Mouse (Mus musculus): ENCODE measurements around the gene Emc3.

Gene Emc3

DNA sequence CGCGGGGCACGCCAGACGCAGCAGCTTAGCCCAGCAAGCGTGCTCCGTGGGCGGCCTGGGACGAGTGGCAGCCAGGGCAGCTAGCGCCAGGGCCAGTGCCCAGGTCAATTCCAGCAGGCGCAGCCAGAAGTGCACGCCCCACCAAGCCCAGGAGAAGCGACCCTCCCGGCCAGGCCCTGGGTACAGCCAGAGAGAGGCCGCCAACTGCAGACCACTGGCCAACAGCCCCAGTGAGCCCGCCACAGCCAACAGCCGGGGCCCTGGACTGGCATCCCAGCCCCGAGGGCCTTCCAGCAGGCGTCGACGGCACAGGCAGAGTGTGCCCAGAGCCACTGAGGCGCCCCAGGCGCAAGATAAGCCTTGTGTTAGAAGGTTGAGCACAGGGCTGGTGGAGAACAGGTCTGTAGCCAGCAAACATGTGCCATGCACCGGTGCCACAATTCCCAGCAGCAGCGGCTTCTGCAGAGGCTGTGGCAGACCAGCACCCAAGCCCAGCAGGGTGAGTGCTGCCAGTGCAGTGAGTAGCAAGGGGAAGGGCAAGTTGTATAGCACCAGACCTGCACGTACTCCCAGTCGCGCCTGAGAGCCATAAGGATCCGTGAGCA, 36.3 kb downstream of the Emc3 start:
- no peak for DNase-seq (ENCODE audit: low spot score)

DNA sequence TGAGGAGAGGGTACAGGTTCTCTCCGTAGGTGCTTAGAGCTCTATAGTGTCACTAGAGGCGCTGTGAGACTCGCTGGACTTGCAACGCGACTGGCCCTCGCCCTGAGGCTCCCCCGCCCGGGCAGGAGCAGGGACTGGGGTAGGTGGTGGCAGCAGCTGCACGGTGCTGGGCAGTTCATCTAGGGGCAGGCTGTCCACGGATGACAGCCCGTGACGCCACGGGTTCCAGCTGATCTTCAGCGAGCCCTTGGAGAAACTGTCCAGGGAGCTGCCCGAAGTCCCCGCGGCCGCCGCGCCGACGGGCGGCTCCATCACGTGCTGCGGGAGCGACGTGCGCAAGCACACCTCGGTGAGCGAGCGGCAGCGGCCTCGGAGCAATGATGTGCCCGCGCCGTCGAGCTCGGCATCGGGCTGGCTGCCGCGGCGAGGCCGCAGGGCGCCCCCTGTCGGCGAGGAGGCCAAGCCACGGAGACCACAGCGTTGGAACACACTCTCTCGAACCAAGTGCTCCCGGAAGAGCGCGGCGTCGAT, 37.1 kb downstream of the Emc3 start:
- DNase-seq (ENCODE audit: low spot score), result peak; percentile 85

DNA sequence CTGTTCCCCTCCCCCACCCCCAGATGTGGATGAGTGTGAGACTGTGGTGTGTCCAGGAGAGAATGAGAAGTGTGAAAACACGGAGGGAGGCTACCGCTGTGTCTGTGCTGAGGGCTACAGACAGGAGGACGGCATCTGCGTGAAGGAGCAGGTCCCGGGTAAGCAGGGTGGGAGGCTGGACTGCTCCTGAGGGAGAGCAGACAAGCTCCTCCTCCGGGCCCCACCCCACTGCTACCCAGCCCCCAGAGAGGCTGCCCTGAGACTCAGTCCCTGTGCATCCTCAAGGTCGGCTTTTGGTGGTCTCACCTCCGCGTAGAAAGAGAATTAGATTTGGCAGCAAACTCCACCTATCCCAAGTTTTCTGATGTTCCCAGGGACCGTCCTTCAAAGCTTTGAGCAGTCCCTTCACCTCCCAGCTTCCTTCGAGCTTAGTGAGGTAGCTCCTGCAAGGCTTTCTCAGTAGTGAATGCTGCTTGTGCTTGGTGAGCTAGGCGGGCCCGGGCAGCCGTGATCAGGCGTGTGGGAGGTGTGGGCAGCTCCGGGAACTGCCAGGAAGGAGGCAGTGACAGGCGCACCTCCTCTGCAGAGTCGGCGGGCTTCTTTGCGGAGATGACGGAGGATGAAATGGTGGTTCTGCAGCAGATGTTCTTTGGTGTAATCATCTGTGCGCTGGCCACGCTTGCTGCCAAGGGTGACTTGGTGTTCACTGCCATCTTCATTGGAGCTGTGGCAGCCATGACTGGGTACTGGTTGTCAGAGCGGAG, 39.2 kb downstream of the Emc3 start:
- no peak for DNase-seq (ENCODE audit: low spot score)

DNA sequence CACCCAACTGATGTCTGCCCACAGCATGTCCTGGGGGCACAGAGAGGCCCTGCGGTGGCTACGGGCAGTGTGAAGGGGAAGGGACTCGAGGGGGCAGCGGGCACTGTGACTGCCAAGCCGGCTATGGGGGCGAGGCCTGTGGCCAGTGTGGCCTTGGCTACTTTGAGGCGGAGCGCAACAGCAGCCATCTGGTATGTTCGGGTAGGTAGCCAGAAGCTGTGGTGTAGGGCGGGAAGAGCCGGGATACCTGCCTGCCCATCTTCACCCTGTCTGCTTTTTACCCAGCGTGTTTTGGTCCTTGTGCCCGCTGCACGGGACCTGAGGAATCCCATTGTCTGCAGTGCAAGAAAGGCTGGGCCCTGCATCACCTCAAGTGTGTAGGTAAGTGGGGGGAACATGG, 42.0 kb downstream of the Emc3 start:
- DNase-seq (ENCODE audit: low spot score), result no peak

DNA sequence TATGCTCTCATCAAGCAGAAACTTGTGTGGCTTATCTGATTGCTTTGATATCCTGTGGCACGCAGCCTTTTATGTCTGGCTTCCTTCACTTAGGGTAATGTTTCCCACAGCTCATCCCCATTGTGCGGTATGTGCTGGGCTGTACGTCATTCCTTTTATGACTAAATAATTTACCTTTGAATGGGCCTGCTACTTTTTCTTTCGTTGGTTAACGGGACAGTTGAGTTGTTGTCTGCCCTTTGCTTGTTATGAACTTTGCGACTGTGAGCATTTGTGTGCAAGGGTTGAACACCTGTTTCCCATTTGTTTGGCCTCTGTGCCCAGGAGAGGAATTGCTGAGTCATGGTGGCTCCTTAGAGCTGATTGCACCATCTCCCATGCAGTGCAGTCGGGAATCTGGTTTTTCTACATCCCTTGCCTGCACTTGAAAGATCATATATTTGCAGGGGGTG, 44.3 kb downstream of the Emc3 start:
- no peak for DNase-seq (ENCODE audit: low spot score)

DNA sequence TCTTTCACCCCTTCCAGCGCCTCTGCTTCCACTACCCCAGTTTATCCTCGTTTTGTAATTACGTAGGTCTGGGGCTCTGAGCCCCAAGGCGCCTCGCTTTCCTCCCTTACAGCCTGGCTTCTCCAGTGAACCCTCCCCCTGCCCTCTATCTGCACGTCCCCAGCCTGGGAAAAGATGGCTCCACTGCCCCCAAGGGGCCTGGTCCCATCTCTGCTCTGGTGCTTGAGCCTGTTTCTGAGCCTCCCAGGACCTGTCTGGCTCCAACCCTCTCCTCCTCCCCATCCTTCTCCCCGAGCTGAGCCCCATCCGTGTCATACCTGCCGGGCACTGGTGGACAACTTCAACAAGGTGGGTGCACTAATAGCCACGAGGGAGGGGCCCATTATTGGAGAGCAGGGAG, 47.7 kb downstream of the Emc3 start:
- DNase-seq (ENCODE audit: low spot score), result no peak

DNA sequence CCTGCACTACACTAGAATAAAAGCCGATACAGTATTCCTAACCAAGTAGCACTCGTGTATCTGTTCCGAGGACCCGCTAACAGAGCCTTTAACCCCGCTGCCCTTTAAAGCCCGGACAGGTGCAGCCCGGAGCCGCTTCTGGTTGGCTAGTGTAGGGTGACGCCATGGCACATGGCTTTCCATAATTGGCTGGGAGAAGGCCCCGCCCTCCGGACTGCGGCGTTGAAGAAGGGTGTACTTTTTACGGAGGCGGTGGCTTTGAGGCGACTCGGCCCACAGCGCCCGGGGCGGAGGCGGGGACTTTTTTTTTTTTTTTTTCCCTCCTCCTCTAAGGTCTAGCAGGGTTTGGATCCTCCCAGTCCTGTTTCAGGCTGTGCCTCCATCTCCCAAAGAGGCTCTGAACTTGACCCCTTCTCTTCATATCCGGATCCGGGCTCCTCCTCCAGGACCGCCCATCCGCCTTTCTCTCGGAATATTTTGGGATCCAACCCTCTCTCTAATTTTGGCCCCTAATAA, 48.3 kb downstream of the Emc3 start, which contains the start of gene Creld1:
Gene Creld1, plus strand, starts transcription at position 198 of the 516 bp plus-strand sequence.
- DNase-seq (ENCODE audit: low spot score), result peak; percentile 83

DNA sequence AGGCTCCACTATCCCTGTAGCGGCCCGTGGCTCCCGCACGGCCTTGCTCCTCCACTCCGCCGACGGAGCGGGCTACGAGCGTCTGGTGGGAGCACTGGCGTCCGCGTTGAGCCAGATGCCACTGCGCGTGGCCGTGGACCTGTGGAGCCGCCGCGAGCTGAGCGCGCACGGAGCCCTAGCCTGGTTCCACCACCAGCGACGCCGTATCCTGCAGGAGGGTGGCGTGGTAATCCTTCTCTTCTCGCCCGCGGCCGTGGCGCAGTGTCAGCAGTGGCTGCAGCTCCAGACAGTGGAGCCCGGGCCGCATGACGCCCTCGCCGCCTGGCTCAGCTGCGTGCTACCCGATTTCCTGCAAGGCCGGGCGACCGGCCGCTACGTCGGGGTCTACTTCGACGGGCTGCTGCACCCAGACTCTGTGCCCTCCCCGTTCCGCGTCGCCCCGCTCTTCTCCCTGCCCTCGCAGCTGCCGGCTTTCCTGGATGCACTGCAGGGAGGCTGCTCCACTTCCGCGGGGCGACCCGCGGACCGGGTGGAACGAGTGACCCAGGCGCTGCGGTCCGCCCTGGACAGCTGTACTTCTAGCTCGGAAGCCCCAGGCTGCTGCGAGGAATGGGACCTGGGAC, 48.9 kb downstream of the Emc3 start:
- no peak for DNase-seq (ENCODE audit: low spot score)

DNA sequence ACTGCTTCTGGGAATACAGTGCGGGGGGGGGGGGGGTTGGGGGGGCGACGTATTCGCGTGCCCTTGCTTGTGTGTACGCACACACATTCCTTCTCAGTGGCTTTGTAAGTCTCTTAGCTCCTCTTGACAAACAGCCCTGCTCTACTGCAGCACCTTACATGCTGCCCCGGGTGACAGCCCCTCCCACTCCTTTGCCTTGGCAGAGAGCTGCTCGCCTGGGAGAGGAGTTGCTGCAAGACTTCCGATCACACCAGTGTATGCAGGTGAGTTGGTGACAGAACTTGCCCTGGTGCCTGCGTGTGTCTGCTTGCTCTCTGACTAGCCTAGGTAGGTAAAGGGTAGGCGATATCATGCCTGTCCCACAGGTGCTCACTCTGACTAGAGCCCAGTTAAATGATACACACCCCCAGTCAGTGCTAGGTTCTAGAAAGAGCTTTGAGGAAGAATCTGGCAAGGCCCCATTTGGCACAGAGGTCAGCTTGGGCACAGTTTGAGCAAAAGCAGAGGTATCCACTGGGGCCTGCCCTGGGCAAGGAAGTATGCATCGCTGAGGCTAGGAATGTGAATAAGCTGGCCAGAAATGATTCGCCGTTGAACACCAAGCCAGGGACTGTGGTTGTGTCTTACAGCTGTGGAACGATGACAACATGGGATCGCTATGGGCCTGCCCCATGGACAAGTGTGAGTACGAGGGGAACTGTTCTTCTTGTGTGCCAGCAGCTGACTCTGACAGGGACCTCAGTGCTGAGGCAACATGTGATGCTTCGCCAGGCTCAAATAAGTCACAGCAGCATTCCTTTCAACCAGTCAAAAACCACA, 50.7 kb downstream of the Emc3 start:
- DNase-seq (ENCODE audit: low spot score), result peak; percentile 69

DNA sequence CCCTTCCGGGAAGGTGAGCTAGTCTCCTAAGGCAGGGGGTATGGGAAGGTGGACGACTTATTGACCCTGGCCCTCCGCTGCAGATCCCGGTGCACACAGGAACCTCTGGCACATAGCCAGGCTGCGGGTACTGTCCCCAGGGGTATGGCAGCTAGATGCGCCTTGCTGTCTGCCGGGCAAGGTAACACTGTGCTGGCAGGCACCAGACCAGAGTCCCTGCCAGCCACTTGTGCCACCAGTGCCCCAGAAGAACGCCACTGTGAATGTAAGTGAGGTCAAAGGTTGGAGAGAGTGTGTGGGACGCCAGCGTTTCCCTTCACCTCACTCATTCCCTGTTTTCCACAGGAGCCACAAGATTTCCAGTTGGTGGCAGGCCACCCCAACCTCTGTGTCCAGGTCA, 52.5 kb downstream of the Emc3 start:
- no peak for DNase-seq (ENCODE audit: low spot score)

DNA sequence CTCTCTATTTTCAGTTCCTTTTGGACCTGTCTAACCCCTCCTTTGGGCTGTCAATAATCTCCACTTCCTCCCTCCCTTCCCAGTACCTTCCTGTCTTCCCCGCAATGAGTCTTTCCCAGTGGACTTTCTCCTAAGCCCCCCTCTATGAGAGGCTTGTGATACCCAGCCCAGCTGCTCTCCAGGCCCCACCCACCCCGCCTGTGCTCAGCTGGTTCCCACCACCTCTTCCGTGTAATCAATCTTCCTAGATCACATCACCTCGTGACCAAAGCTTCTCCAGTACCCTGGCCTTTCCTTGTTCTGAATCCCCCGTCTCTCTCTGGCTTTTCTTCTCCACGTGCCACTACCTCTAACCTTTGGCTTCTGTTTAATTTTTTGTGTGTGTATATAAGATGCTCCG, 54.1 kb downstream of the Emc3 start:
- no peak for DNase-seq (ENCODE audit: low spot score)

DNA sequence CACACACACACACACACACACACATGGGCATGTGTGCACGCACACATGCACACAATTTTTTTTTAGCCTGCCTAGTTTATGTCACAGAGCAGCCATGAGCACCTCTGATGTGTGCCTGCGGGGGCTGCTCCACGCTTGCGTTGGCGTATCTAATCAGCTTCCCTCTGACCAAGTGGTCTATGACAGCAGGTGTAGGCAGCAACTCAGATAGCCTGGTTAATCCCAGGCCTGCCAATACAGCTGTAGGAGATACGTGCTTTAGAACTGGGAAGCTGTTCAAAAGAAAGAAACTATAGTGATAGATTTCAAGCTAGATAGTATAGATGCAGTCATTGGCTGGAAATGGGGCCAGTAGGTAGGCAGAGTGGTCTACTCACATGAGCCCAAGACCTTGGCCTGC, 57.7 kb downstream of the Emc3 start:
- DNase-seq (ENCODE audit: low spot score), result no peak

DNA sequence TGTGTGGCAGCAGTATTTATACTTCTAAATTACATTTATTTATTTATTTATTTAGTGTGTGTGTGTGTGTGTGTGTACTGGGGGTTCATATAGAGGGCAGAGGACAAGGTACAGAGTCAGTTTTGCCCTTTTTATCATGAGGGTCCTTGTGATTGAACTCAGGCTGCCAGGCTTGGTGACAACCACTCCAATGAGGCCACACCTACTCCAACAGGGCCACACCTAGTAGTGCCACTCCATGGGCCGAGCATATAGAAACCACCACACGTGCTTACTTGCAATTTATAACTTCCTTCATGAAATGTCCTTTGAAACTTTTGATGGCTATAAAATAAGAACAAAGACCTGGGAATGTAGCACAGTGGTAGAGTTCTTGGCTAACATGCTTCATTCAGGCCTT, 58.2 kb downstream of the Emc3 start:
- DNase-seq (ENCODE audit: low spot score), result no peak

DNA sequence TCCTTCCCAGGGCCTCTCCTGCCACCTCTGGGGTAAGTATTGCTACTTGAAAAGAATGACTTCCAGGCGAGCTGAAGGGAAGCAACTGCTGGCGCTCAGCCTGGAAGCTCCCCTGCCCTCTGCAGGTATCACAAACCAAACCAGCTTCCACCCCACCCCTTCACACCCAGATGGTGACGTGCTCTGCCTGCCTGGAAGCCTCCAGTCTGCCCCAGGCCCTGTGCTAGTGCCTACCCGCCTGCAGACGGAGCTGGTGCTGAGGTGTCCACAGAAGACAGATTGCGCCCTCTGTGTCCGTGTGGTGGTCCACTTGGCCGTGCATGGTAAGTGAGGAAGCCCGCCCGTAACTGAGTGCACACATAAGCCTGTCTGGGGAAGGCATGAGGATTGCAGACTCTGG, 59.4 kb downstream of the Emc3 start:
- DNase-seq (ENCODE audit: low spot score), result no peak

DNA sequence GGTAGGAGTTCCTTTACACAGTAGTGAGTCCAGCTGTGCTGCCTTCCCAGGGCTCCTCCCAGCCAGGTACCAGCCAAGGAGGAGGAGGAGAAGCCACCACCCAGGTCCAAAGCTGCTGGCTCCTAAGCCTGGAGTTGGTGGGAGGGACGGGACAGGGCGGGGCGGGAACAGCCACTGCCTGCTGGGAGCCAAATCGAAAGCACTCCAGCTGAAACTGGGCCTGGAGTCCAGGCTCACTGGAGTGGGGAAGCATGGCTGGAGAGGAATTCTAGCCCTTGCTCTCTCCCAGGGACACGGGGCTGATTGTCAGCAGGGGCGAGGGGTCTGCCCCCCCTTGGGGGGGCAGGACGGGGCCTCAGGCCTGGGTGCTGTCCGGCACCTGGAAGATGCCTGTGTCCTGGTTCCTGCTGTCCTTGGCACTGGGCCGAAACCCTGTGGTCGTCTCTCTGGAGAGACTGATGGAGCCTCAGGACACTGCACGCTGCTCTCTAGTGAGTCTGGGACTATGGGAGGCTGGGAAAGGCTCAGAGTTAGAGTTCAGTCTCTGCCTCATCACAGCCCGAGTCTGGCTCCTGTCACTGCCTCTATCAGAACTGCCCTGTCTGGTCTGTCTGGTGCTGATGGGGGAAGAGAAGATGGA, 60.0 kb downstream of the Emc3 start, which contains the start of gene Il17rc:
Gene Il17rc, plus strand, starts transcription at position 131 of the 640 bp plus-strand sequence.
- peak; percentile 50 for DNase-seq (ENCODE audit: low spot score)

DNA sequence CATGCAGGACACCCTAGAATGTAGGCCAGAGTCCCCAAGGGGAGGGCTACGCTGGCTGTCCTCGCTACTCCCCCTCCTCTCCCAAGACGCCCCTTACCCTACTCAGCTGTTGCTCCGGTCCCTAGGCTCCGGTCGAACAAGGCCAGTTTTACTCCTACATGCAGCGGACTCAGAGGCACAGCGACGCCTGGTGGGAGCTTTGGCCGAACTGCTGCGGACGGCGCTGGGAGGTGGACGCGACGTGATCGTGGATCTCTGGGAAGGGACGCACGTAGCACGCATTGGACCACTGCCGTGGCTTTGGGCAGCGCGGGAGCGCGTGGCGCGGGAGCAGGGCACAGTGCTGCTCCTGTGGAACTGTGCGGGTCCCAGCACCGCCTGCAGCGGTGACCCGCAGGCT, 62.0 kb downstream of the Emc3 start:
- DNase-seq (ENCODE audit: low spot score), result peak; percentile 78

DNA sequence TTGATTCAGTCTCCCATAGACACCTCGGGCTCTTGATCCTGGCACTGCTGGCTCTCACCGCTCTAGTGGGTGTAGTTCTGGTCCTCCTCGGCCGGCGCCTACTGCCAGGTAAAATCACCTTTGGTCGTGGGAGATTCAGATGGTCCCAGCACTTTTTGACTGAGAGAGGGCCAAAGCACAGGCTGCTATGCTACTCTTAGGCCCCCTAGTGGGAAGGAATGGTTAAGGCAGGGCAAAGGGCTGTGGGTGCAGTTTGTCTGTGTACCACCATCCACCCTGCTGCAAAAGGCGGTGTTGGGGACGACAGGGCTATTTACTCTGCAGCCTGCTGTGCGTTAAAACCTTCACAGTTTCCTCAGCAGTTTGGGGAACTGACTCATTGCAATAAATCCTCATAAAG, 62.4 kb downstream of the Emc3 start:
- DNase-seq (ENCODE audit: low spot score), result peak; percentile 46

DNA sequence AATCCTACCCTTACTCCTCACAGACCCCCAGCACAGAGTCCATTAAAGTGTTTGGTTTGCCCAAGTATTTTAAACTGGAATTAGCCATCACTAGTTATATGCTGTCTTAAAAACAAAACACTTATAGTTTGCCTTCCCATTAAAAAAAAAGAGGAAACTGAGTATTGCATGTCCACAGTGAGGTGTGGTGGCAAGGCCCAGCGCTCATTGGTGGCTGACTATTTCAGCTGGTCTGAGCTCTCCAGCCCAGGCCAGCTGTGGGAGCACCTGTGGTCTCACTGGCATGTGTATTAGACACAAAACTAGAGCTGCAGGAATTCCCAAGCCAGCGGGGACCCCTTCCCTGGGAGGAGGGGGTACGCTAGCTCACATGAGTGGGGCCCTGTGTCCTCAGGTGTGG, 62.9 kb downstream of the Emc3 start:
- no peak for DNase-seq (ENCODE audit: low spot score)

DNA sequence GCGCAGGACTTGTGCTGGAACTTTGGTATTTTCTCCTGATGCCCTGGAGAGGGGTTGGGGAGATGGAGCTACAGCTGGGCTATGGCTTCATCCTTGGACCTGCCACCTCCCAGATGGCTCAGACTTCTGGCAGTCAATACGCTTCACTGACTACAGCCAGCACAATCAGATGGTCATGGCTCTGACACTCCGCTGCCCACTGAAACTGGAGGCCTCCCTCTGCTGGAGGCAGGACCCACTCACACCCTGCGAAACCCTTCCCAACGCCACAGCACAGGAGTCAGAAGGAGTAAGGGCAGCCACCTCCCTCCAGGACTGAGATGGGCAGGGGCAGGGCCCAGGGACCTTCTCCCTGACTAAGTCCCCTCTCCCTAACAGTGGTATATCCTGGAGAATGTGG, 65.8 kb downstream of the Emc3 start:
- DNase-seq (ENCODE audit: low spot score), result no peak

Data from urinary bladder, postnatal 25 days (tissue).